Mouse (Mus musculus) kidney, embryonic 15.5 days (tissue): ENCODE results near the gene Usp46. TPM values are rescaled to one million over a fixed set of nuclear protein-coding genes. Genes with fewer than 3 reads are reported as not detected.

Experiments
- ATAC-seq: fragments of 200-750 bp; cut with Nextera tagmentation; replicated peaks from 2 replicates; pipeline ENCODE4 v1.8.0; 2017; ENCODE audit warnings: moderate TSS enrichment; ENCODE audit not compliant: low FRiP score
- H3K27ac ChIP-seq: fragments of 300-500 bp; sonication (generic); 2 replicates; pipeline ENCODE4 v1.5.1; 2015; ENCODE audit warnings: mild to moderate bottlenecking, inconsistent platforms
- H3K27me3 ChIP-seq: fragments of 300-500 bp; sonication (generic); 2 replicates; pipeline ENCODE4 v1.6.1; 2015; ENCODE audit warnings: inconsistent platforms
- H3K36me3 ChIP-seq: fragments of 300-500 bp; sonication (generic); 2 replicates; pipeline ENCODE4 v1.6.1; 2015; ENCODE audit warnings: inconsistent platforms
- H3K4me1 ChIP-seq: fragments of 300-500 bp; sonication (generic); 2 replicates; pipeline ENCODE4 v1.6.1; 2015; ENCODE audit warnings: inconsistent platforms
- H3K4me2 ChIP-seq: fragments of 300-500 bp; sonication (generic); 2 replicates; pipeline ENCODE4 v1.6.1; 2015; ENCODE audit warnings: moderate library complexity, mild to moderate bottlenecking, inconsistent platforms
- H3K4me3 ChIP-seq: fragments of 300-500 bp; sonication (generic); replicated peaks from 2 replicates; pipeline ENCODE4 v1.5.1; 2015; ENCODE audit warnings: mild to moderate bottlenecking, inconsistent platforms
- H3K9ac ChIP-seq: fragments of 300-500 bp; sonication (generic); 2 replicates; pipeline ENCODE4 v1.6.1; 2015; ENCODE audit warnings: mild to moderate bottlenecking, inconsistent platforms
- H3K9me3 ChIP-seq: fragments of 300-500 bp; sonication (generic); replicated peaks from 2 replicates; pipeline ENCODE4 v1.6.1; 2016; ENCODE audit warnings: inconsistent platforms
- WGBS: fragments of 180-500 bp; shearing (Covaris S2); methylation state at CpG from one replicate; pipeline ENCODE4 v1.1.7; 2015; ENCODE audit warnings: mixed read lengths; 5-methylcytosine and 5-hydroxymethylcytosine counted together
- polyA plus RNA-seq: library from polyadenylated mRNA; unstranded; fragments of >200 nt; fragmentation: Nextera tagmentation; extraction: Ambion mirVana; gene quantifications from 2 replicates; pipeline ENCODE4 v1.2.1, GENCODE M21; 2015

Gene Usp46
- polyA plus RNA-seq, 1 experiment from 2014 or later: 28.4 TPM

DNA sequence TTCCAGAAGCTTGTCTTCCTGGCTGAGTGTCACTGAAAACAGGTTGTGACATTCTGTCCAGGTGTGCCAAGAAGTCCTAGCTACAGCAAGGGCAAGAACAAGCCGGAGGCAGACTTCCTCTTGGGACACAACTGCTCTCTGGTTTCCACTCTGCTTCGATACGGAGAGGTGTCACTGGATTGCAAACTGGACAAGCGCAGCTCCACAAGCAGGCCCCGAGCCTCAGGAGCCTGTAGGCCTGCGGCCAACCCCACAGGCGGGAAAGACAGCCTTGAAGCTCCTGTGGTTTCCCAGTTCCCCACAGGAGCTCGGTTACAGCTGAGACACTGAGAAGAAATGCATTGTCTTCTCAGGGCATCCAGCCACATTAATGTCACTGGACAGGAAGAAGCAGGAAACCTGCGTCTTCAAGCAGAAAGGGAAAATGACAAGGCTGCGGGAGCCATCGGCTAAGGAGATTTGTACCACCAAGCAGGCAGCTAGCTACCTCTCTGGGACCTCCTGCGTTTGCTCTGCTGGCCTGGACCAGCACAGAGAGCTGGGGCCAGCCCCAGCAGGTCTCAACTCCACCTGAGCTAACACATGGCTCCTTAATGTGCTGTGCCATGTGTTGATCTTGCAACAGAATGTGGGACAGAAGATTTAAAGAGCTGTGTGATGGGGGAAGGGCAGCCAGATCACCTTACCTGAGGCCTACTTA, 1.7 kb downstream of the Usp46 start:
- H3K27ac ChIP-seq: peak overlapping the region; percentile 99

DNA sequence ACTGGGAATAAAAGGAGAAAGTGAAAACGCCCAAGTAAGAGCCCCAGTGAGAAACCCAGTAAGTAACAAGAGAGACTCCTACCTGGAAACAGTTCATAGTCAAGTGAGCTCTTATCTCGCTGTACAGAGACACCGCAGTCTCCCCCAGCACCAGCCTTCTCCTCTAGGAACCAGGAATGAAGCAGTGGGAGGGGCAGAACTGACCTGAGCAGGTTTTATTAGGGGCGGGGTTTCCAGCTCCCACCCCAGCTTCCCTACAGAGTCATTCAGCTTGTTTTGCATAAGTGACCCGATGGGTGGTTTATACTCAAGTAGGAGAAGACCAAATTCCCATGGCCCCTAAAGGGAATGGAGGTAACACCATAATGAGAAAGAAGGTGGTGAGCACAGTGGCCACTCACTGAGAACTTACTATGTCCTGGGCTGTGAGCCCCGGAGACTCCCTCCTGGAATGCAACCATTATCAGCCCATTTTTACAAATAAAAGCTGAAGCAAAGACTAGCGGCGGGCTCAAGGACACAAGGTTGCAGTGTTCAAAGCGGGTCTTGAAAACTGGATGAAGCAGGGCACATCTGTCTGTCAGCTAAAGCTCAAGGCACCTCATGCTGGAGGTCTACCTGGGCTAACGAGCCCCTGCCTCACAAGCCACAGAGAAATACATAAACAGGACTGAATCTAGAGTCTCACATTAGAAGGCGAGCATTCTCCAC, 2.5 kb downstream of the Usp46 start:
- no peak for ATAC-seq
- Histone ChIP-seq H3K9ac (no peak overlapping the region), H3K4me1 (peaks cover 68% of the 10 kb centered on the region)

More for the DNA sequence above, 1.7 kb downstream of the Usp46 start:
- Histone ChIP-seq H3K36me3 (no peaks in the 10 kb centered on the region), H3K4me1 (peaks cover 60% of the 10 kb centered on the region), H3K4me2 (peak overlapping the region; percentile 79), H3K9ac (peak overlapping the region; percentile 38; the same call in 1 of the 2 replicates), H3K9me3 (no peaks in the 10 kb centered on the region), H3K27me3 (no peaks in the 10 kb centered on the region), H3K4me3 (peak overlapping the region; percentile 76)
- whole genome bisulfite sequencing: 17% methylated on average over 12 of the region's 12 CpGs
- ATAC-seq: 0 out of 2 replicates have a peak, but pooled peaks have one; percentile 1

DNA sequence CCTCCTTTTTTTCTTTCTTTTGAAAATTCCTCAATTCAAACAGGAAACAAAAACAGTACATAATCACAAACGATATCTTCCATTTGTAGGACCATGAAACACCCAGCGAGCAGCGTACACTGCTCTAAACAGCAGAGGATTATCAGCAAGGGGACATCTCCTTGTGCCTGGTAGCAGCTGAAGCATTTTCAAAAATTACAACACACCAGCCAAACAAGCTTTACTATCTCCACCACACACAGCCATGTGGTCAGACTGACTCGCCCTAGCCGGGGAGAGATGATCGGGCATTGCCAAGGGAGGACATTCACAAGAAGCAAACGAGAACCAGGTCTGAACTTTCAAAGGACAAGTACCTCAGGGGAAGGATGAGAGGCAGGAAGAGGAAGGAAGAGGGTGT, 3.4 kb downstream of the Usp46 start:
- no peak for ATAC-seq
- H3K9me3 ChIP-seq: no peaks in the 10 kb centered on the region
- 77% methylated on average over 7 of the region's 7 CpGs for WGBS
- H3K4me3 ChIP-seq: no peak overlapping the region; the same call in 1 of the 2 replicates
- H3K27me3 ChIP-seq: no peaks in the 10 kb centered on the region
- H3K9ac ChIP-seq: no peak overlapping the region
- 0 out of 2 replicates have a peak overlapping the region, but pooled peaks have one; percentile 32 for H3K27ac ChIP-seq
- no peaks in the 10 kb centered on the region for H3K36me3 ChIP-seq
- peak overlapping the region; percentile 79 for H3K4me2 ChIP-seq
- peaks cover 68% of the 10 kb centered on the region for H3K4me1 ChIP-seq

More for the DNA sequence above, 2.5 kb downstream of the Usp46 start:
- H3K36me3 ChIP-seq: no peaks in the 10 kb centered on the region
- no peaks in the 10 kb centered on the region for H3K9me3 ChIP-seq
- H3K4me3 ChIP-seq: peak overlapping the region; percentile 76
- 39% methylated on average over 11 of the region's 11 CpGs for whole genome bisulfite sequencing
- H3K27ac ChIP-seq: peak overlapping the region; percentile 99; the same call in 1 of the 2 replicates
- H3K27me3 ChIP-seq: no peaks in the 10 kb centered on the region
- peak overlapping the region; percentile 79 for H3K4me2 ChIP-seq

DNA sequence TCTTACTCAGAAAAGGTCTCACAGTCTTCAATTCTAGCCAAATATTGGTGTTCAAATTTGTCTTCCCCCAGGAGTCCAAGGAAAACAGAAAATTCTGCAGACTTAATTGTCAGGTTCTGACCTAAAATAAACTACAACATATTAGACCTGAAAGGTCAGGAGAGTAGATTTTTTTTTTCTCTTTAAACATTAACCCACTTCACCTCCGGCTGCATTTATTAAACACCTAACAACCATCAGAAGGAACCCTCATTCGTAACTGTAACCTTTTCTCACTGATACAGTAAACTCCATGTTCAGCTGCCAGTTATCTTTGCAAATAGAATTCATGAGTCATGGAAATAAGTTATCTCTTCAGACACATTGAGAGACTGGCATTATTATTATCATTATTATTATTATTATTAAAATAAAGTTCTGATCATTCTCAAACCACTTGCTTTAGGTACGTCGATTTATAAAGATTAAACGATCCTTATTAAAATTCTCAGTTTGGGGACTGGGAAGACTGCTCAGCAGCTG, 4.9 kb downstream of the Usp46 start:
- H3K9ac ChIP-seq: no peak overlapping the region
- no peak for ATAC-seq
- no peaks in the 10 kb centered on the region for H3K9me3 ChIP-seq
- H3K4me2 ChIP-seq: no peak overlapping the region
- 77% methylated on average over 5 of the region's 5 CpGs for WGBS
- no peaks in the 10 kb centered on the region for H3K36me3 ChIP-seq
- peaks cover 57% of the 10 kb centered on the region for H3K4me1 ChIP-seq
- H3K4me3 ChIP-seq: no peak overlapping the region
- H3K27me3 ChIP-seq: no peaks in the 10 kb centered on the region
- H3K27ac ChIP-seq: no peak overlapping the region

DNA sequence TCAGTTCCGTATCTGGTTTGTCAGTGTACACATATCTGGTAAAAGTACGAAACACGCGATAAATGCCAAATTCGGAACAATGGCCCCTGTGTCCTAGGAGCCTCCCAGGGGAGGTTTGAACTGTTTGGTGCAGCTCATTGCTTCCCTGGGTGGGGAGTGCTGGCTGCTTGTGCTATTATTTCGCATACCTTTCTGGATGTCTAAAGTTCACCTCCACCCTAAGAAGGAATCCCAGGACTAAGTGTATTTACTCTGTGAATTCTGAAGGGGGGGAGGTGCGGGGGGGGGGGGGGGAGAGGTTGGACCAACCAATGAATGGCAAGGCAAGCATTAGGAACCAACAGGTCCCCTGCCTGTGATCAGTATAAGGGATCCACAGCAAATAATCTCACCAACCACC, 6.0 kb downstream of the Usp46 start:
- no peaks in the 10 kb centered on the region for H3K9me3 ChIP-seq
- no peaks in the 10 kb centered on the region for H3K27me3 ChIP-seq
- H3K4me1 ChIP-seq: peaks cover 54% of the 10 kb centered on the region
- H3K27ac ChIP-seq: no peak overlapping the region
- 85% methylated on average over 7 of the region's 7 CpGs for WGBS
- no peaks in the 10 kb centered on the region for H3K36me3 ChIP-seq
- H3K4me3 ChIP-seq: no peak overlapping the region
- no peak overlapping the region for H3K4me2 ChIP-seq
- H3K9ac ChIP-seq: no peak overlapping the region
- ATAC-seq: no peak

DNA sequence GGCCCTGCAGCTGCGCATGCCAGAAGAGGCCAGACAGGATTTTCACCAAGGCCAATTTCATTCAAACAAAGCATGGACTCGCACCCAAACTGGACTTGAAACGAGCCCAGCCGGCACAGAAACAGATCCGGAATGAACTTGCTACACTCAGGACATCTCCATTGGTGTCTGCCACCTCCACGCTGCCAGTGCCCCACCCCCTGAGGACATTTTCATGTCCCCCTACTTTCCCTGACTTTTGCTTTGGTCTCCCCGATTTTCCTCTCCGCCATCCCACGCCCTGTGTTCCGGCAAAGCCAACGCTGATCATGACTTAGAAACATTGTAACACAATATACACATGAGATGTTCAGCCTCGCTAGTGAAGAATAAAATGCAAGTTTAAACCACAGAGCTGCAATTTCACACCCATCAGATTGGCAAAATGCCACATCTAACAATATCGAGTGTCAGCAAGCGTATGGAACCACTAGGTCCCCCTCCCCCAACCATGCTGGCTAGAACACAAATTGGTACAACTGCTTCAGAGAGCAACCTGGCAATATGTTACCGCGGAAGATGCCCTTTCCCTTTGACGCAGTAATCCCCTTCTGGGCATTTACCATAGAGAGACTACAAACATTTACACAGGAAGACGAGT, 6.7 kb downstream of the Usp46 start:
- H3K9ac ChIP-seq: no peak overlapping the region
- peak overlapping the region; percentile 13; the same call in 1 of the 2 replicates for H3K27ac ChIP-seq
- no peak overlapping the region for H3K4me2 ChIP-seq

DNA sequence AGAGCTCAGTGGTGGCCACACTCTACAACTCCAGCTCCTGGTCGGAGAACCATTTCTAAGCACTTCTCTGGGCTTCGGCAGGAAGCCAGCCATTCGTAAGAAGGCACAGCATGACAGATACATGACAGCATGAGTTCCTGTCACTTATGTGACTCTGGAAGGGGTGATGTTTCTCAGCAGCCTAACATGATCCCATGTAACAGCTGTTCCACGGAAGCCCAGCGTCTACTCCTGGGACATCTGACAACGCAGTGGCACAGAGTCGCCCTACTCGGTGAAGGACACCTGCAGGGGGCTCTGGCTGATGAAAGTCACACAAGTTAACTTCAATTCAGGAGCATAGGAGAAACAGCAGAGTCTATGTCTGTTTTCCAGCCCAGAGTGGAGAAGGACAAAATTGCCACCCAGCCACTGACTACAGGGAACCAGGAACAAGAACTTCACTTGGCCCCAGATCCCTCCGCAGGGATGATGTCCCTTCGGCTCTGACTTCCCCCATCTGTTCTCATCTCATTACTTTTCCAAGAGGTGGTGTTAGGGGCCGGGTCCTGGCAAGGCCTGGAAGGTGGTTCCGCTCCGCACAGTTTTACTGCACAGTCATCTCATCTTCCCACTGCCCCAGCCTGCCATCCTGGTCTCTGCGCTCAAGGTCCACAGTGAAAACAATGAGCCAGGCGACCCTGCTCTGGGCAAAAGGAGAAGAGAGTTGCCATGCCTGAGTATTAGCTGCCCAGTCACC, 15.9 kb downstream of the Usp46 start:
- WGBS: 49% methylated on average over 15 of the region's 15 CpGs
- no peaks in the 10 kb centered on the region for H3K27me3 ChIP-seq
- H3K27ac ChIP-seq: no peak overlapping the region
- H3K9me3 ChIP-seq: no peaks in the 10 kb centered on the region
- no peak overlapping the region for H3K4me3 ChIP-seq
- no peak overlapping the region for H3K9ac ChIP-seq
- no peak overlapping the region for H3K4me2 ChIP-seq
- ATAC-seq: 0 out of 2 replicates have a peak, but pooled peaks have one; percentile 41
- peaks cover 21% of the 10 kb centered on the region for H3K4me1 ChIP-seq
- H3K36me3 ChIP-seq: peaks cover 4% of the 10 kb centered on the region; the same call in 1 of the 2 replicates

More for the DNA sequence above, 6.7 kb downstream of the Usp46 start:
- peaks cover 46% of the 10 kb centered on the region for H3K4me1 ChIP-seq
- no peaks in the 10 kb centered on the region for H3K36me3 ChIP-seq
- H3K27me3 ChIP-seq: no peaks in the 10 kb centered on the region
- ATAC-seq: no peak
- H3K4me3 ChIP-seq: no peak overlapping the region
- 76% methylated on average over 18 of the region's 18 CpGs for WGBS
- no peaks in the 10 kb centered on the region for H3K9me3 ChIP-seq

DNA sequence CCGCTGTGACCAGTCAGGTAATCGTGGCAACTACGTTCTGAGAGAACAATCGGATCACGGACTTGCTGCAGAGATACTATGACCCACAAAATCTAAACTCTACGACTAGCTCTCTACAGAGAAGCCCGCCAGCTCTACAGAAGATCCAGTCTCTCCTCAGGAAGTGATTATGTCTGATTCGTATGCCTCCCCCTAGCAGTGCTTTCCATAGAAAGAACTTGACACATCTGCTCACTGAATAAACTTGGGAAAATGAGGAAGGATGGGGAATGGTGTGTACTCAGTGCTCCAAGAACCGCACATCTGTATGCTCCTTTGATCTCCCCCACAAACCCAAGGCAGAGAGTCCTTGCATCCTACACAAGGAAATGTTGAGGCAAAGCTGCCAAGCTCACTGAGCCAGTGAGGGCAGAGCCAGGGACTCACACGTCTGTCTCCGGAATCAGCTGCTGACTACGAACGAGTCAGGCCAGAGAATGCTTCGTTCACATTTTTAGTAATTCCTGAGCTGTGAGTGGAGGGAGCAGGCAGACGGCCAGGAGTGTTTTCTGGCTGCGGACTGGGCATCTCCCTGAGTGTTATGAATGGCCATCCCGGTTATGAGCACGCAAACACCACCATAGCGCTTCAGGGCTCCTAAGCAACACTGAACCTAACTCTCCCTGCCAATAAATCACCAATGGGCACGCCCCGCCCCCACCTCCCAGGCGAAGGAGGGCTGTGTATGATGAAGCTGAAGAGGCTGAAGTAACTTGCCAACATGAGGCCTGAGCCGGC, 16.6 kb downstream of the Usp46 start:
- no peak overlapping the region for H3K27ac ChIP-seq

DNA sequence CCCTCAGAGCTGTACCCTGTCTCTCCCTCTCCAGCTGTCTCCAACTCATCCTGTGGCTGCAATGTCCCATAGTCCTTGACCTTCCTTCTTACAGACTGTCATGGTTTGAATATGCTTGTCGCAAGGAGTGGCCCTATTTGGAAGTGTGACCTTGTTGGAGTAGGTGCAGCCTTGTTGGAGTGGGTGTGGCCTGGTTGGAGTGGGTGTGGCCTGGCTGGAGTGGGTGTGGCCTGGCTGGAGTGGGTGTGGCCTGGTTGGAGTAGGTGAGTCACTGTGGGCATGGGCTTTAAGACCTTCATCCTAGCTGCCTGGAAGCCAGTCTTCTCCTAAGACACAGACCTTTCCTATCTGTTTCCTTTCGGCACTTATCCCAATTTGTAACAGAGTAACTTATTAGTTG, 17.3 kb downstream of the Usp46 start:
- WGBS: 92% methylated on average over 2 of the region's 2 CpGs

More for the DNA sequence above, 16.6 kb downstream of the Usp46 start:
- Histone ChIP-seq H3K4me2 (no peak overlapping the region), H3K4me1 (peaks cover 21% of the 10 kb centered on the region), H3K9ac (no peak overlapping the region), H3K27me3 (no peaks in the 10 kb centered on the region), H3K36me3 (peaks cover 8% of the 10 kb centered on the region; the same call in 1 of the 2 replicates), H3K4me3 (no peak overlapping the region), H3K9me3 (no peaks in the 10 kb centered on the region)
- ATAC-seq: no peak
- WGBS: 68% methylated on average over 23 of the region's 23 CpGs

DNA sequence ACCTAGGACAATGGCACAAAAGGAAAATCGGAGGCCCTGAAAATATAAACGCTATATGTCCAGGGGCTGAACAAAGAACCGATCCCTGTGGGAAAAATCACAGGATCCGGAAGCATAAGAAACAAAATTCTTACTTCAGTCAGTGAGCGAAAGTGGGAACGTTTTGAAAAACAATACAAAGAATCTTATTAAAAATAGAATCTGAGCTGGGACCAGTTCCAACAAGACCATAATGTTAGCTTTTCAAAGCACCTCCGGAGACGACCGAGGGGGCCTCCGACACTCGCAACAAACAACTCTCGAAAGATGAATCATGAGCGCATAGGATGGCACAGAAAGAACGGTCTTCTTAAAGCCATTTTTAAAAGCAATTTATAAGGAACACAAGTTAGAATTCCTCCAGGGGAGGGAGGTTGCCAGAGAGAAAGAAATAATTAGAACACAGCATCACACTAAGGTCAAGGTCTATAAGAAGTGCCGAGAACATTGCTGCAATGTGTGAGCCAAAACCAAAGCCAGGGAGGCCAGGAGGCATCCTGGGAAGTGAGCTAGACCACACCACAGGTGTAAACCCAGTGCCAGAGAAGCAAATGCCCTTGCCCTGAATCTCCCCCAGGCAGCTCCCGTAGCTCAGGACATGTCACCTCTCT, 19.3 kb downstream of the Usp46 start:
- peak overlapping the region; percentile 24; the same call in 1 of the 2 replicates for H3K27ac ChIP-seq
- H3K9ac ChIP-seq: no peak overlapping the region
- H3K27me3 ChIP-seq: no peaks in the 10 kb centered on the region

More for the DNA sequence above, 17.3 kb downstream of the Usp46 start:
- Histone ChIP-seq H3K27me3 (no peaks in the 10 kb centered on the region), H3K4me1 (peaks cover 21% of the 10 kb centered on the region), H3K9me3 (no peaks in the 10 kb centered on the region), H3K4me2 (no peak overlapping the region), H3K9ac (no peak overlapping the region), H3K4me3 (no peak overlapping the region), H3K36me3 (peaks cover 8% of the 10 kb centered on the region; the same call in 1 of the 2 replicates), H3K27ac (no peak overlapping the region)
- peak; percentile 16 for ATAC-seq

More for the DNA sequence above, 19.3 kb downstream of the Usp46 start:
- H3K9me3 ChIP-seq: no peaks in the 10 kb centered on the region
- no peak overlapping the region for H3K4me3 ChIP-seq
- peaks cover 8% of the 10 kb centered on the region; the same call in 1 of the 2 replicates for H3K36me3 ChIP-seq
- H3K4me1 ChIP-seq: peaks cover 33% of the 10 kb centered on the region
- no peak for ATAC-seq
- 70% methylated on average over 16 of the region's 16 CpGs for WGBS
- H3K4me2 ChIP-seq: no peak overlapping the region
